Mouse (Mus musculus): ENCODE measurements around the gene Tbc1d2.

- TF ChIP-seq EP300 (IDR thresholded peaks at IDR 0.05; ENCODE audit: low read depth), result no peak
- TF ChIP-seq CTCF (IDR thresholded peaks at IDR 0.05; ENCODE audit: low read depth), result no peak
These were observed 25.3 kb upstream of the Tbc1d2 start for GRCm38 (mm10) chr4:46675272-46675785.
